ENCODE assay signal across 12 mouse cellular contexts in the genomic region with DNA sequence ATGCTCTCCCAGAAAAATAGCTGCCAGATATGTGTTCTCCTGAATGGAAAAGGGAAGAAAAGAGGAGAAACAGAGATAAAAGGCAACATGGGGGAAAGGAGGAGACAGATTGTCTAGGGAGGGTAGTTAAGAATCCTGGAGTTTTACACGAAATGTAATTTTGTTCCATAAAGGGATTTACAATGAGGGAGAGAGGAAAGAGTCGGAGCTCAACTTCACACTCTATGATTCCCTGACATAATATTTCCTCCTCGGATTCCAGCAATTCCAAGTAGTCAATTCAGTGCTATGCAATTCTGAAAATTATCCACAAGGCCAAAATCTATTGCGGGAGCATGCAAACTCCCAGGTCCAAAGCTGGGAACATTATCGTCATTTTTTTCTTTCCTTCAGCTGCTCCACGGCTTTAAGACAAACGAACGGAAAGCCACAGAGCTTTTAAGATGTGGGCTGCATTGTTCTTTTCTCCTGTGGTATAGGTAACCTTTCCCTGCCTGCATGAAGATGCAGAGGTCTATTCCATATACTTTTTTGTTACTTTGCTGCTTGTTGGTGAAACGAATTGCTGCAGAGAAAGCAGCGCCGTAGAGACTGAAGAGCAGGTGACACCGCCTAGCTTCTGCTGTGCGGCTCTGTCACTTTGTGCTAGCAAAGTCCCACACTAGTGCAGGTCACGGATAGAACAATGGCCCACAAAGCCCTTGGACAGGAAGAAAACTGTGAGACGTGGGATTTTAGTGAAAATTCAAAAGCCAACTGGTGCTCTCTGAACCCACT.
DNase-seq lines count a peak whose midpoint lies in the region; ATAC-seq and TF ChIP-seq lines count a peak whose summit lies in the region.
"Had no signal": no experiment of that assay in that cellular context is flagged by ENCODE, and none has a peak within 500 bp of the region (broad histone marks: within the 10 kb centered on the region; RNA-seq: fewer than 3 reads in every experiment).

No protein-coding gene starts in this region.

- no peaks in the 10 kb centered on the region for H3K36me3 ChIP-seq in forebrain, postnatal 0 days (ENCODE audit: insufficient read depth)
- H3K36me3 ChIP-seq in forebrain, embryonic 11.5 days (ENCODE audit: control insufficient read depth, insufficient read depth, low read length), result no peaks in the 10 kb centered on the region
- no peaks in the 10 kb centered on the region for H3K36me3 ChIP-seq in lung, embryonic 14.5 days (ENCODE audit: insufficient read depth)
- H3K36me3 ChIP-seq in stomach, embryonic 16.5 days (ENCODE audit: control insufficient read depth, insufficient read depth, low read length), result no peaks in the 10 kb centered on the region
- H3K36me3 ChIP-seq in kidney, embryonic 14.5 days (ENCODE audit: control insufficient read depth, insufficient read depth, low read length), result no peaks in the 10 kb centered on the region
- H3K36me3 ChIP-seq: kidney, embryonic 15.5 days had no signal

- H3K4me2 ChIP-seq in forebrain, postnatal 0 days (ENCODE audit: low read depth), result peak overlapping the region; percentile 1; the same call in 1 of the 2 replicates
- H3K4me2 ChIP-seq in forebrain, embryonic 11.5 days (ENCODE audit: low read depth, low read length, severe bottlenecking), result no peak overlapping the region
- peak overlapping the region; percentile 13 for H3K4me2 ChIP-seq in lung, embryonic 14.5 days
- peak overlapping the region; percentile 17; the same call in 1 of the 2 replicates for H3K4me2 ChIP-seq in stomach, embryonic 16.5 days (ENCODE audit: low read depth, low read length)
- H3K4me2 ChIP-seq in kidney, embryonic 14.5 days (replicated peaks; ENCODE audit: low read depth, low read length), result no peak overlapping the region
- H3K4me2 ChIP-seq: heart, embryonic 11.5 days; kidney, embryonic 15.5 days had no signal

- no peaks in the 10 kb centered on the region for H3K9me3 ChIP-seq in forebrain, postnatal 0 days (ENCODE audit: low read length)
- no peaks in the 10 kb centered on the region for H3K9me3 ChIP-seq in forebrain, embryonic 11.5 days (ENCODE audit: control insufficient read depth, low read length)
- no peaks in the 10 kb centered on the region for H3K9me3 ChIP-seq in lung, embryonic 14.5 days (ENCODE audit: low read depth, low read length)
- H3K9me3 ChIP-seq in stomach, embryonic 16.5 days (replicated peaks; ENCODE audit: control insufficient read depth, low read length), result no peaks in the 10 kb centered on the region
- H3K9me3 ChIP-seq in kidney, embryonic 14.5 days (ENCODE audit: control insufficient read depth, low read length), result no peaks in the 10 kb centered on the region
- H3K9me3 ChIP-seq: kidney, embryonic 15.5 days had no signal

- WGBS in forebrain, postnatal 0 days, result 42% methylated on average over 15 of the region's 15 CpGs
- 71% methylated on average over 15 of the region's 15 CpGs for WGBS in forebrain, embryonic 11.5 days
- WGBS in lung, embryonic 14.5 days, result 63% methylated on average over 15 of the region's 15 CpGs
- WGBS in stomach, embryonic 16.5 days, result 55% methylated on average over 15 of the region's 15 CpGs
- WGBS in kidney, embryonic 14.5 days, result 78% methylated on average over 15 of the region's 15 CpGs

- no peaks in the 10 kb centered on the region for H3K27me3 ChIP-seq in forebrain, postnatal 0 days (ENCODE audit: insufficient read depth, low read length)
- no peaks in the 10 kb centered on the region for H3K27me3 ChIP-seq in forebrain, embryonic 11.5 days (ENCODE audit: control insufficient read depth, insufficient read depth, low read length)
- no peaks in the 10 kb centered on the region for H3K27me3 ChIP-seq in lung, embryonic 14.5 days (ENCODE audit: insufficient read depth, low read length)
- H3K27me3 ChIP-seq in stomach, embryonic 16.5 days (ENCODE audit: control insufficient read depth, insufficient read depth, low read length), result no peaks in the 10 kb centered on the region
- H3K27me3 ChIP-seq in kidney, embryonic 14.5 days (ENCODE audit: control insufficient read depth, insufficient read depth, low read length), result no peaks in the 10 kb centered on the region
- H3K27me3 ChIP-seq: kidney, embryonic 15.5 days had no signal

- no peak overlapping the region for H3K9ac ChIP-seq in forebrain, postnatal 0 days
- no peak overlapping the region for H3K9ac ChIP-seq in forebrain, embryonic 11.5 days (ENCODE audit: low read length)
- H3K9ac ChIP-seq in lung, embryonic 14.5 days, result no peak overlapping the region
- no peak overlapping the region for H3K9ac ChIP-seq in stomach, embryonic 16.5 days (ENCODE audit: low read length)
- no peak overlapping the region for H3K9ac ChIP-seq in kidney, embryonic 14.5 days (ENCODE audit: low read depth, low read length)
- H3K9ac ChIP-seq: kidney, embryonic 15.5 days had no signal

- DNase-seq in forebrain, postnatal 0 days, result peak; percentile 68
- DNase-seq in forebrain, embryonic 11.5 days (ENCODE audit: low spot score), result no peak
- DNase-seq in lung, embryonic 14.5 days, result peak; percentile 23
- DNase-seq in lung, postnatal 25 days (ENCODE audit: low spot score), result no peak
- DNase-seq in layer of hippocampus, postnatal 14 days (ENCODE audit: low spot score in 2 of 2), result no peak
- DNase-seq: B cell, adult 2 months; layer of hippocampus, postnatal 36 days had no signal

- H3K4me3 ChIP-seq in forebrain, postnatal 0 days (ENCODE audit: low read depth, low read length), result no peak overlapping the region
- no peak overlapping the region for H3K4me3 ChIP-seq in forebrain, embryonic 11.5 days (ENCODE audit: low read depth, low read length)
- no peak overlapping the region for H3K4me3 ChIP-seq in lung, embryonic 14.5 days (ENCODE audit: low read depth, low read length)
- no peak overlapping the region for H3K4me3 ChIP-seq in embryonic fibroblast, embryonic 13.5 days (ENCODE audit: insufficient read depth, low read length)
- no peak overlapping the region for H3K4me3 ChIP-seq in stomach, embryonic 16.5 days (replicated peaks; ENCODE audit: low read length)
- H3K4me3 ChIP-seq in kidney, embryonic 14.5 days (ENCODE audit: low read length), result no peak overlapping the region
- H3K4me3 ChIP-seq: kidney, embryonic 15.5 days had no signal

- no peak for TF ChIP-seq POLR2A in embryonic fibroblast, embryonic 13.5 days (IDR thresholded peaks at IDR 0.05; ENCODE audit: low read depth, low read length)

- peak; percentile 89 for ATAC-seq in forebrain, postnatal 0 days
- ATAC-seq in forebrain, embryonic 11.5 days (replicated peaks; ENCODE audit: low FRiP score), result no peak
- ATAC-seq in lung, embryonic 14.5 days (ENCODE audit: insufficient read depth), result no peak
- no peak for ATAC-seq in stomach, embryonic 16.5 days (ENCODE audit: insufficient read depth, low FRiP score)
- ATAC-seq in kidney, embryonic 14.5 days (ENCODE audit: low FRiP score, low TSS enrichment), result no peak

- peaks cover 6% of the 10 kb centered on the region; the same call in 1 of the 2 replicates for H3K4me1 ChIP-seq in forebrain, postnatal 0 days (ENCODE audit: insufficient read depth)
- no peaks in the 10 kb centered on the region for H3K4me1 ChIP-seq in forebrain, embryonic 11.5 days (replicated peaks; ENCODE audit: control insufficient read depth, insufficient read depth, low read length)
- peaks cover 3% of the 10 kb centered on the region; the same call in 1 of the 2 replicates for H3K4me1 ChIP-seq in lung, embryonic 14.5 days (ENCODE audit: insufficient read depth)
- no peaks in the 10 kb centered on the region for H3K4me1 ChIP-seq in embryonic fibroblast, embryonic 13.5 days (ENCODE audit: control insufficient read depth, insufficient read depth, low read length)
- H3K4me1 ChIP-seq in stomach, embryonic 16.5 days (ENCODE audit: control insufficient read depth, insufficient read depth, low read length), result peaks cover 3% of the 10 kb centered on the region; the same call in 1 of the 2 replicates
- H3K4me1 ChIP-seq in kidney, embryonic 14.5 days (ENCODE audit: control insufficient read depth, insufficient read depth, low read length), result no peaks in the 10 kb centered on the region
- H3K4me1 ChIP-seq: kidney, embryonic 15.5 days had no signal

- TF ChIP-seq CTCF in forebrain, postnatal 0 days (IDR thresholded peaks at IDR 0.05; ENCODE audit: low read depth), result peak; percentile 15; the same call in 1 of the 2 replicates
- no peak for TF ChIP-seq CTCF in lung, embryonic 14.5 days (IDR thresholded peaks at IDR 0.05; ENCODE audit: low read depth)
- TF ChIP-seq CTCF in embryonic fibroblast, embryonic 13.5 days (IDR thresholded peaks at IDR 0.05; ENCODE audit: borderline replicate concordance, insufficient read depth, low read length), result no peak

- peak overlapping the region; percentile 64 for H3K27ac ChIP-seq in forebrain, postnatal 0 days (ENCODE audit: low read depth, low read length)
- H3K27ac ChIP-seq in forebrain, embryonic 11.5 days (ENCODE audit: low read depth, low read length), result no peak overlapping the region
- peak overlapping the region; percentile 52; the same call in 1 of the 2 replicates for H3K27ac ChIP-seq in lung, embryonic 14.5 days (ENCODE audit: low read depth)
- H3K27ac ChIP-seq in embryonic fibroblast, embryonic 13.5 days (ENCODE audit: insufficient read depth, low read length), result peak overlapping the region; percentile 40; the same call in 1 of the 2 replicates
- H3K27ac ChIP-seq in stomach, embryonic 16.5 days (ENCODE audit: low read length), result peak overlapping the region; percentile 2; the same call in 1 of the 2 replicates
- no peak overlapping the region for H3K27ac ChIP-seq in kidney, embryonic 14.5 days (ENCODE audit: low read depth, low read length)
- H3K27ac ChIP-seq: kidney, embryonic 15.5 days had no signal

Comparison
In these comparisons a context has a peak if more than half of its experiments do, and no peak if none do; other contexts are left out.
1. DNase-seq: peak in forebrain, postnatal 0 days (single experiment) and lung, embryonic 14.5 days (single experiment); none in forebrain, embryonic 11.5 days (single experiment), lung, postnatal 25 days (single experiment) and layer of hippocampus, postnatal 14 days (0 of 2).
2. H3K27ac ChIP-seq: peak in forebrain, postnatal 0 days (single experiment), lung, embryonic 14.5 days (single experiment), embryonic fibroblast, embryonic 13.5 days (single experiment) and stomach, embryonic 16.5 days (single experiment); none in forebrain, embryonic 11.5 days (single experiment) and kidney, embryonic 14.5 days (single experiment).
3. H3K4me2 ChIP-seq: peak in forebrain, postnatal 0 days (single experiment), lung, embryonic 14.5 days (single experiment) and stomach, embryonic 16.5 days (single experiment); none in forebrain, embryonic 11.5 days (single experiment) and kidney, embryonic 14.5 days (single experiment).